Mouse (Mus musculus) MEL (cell line): Measurements from ENCODE around the gene Rpn2.

ENCODE experiments used
- CHD2 ChIP-seq: IDR thresholded peaks from 2 replicates; pipeline ENCODE4 v1.6.1; 2011; ENCODE audit warnings: low read length, improper control_type of control experiment
- CTCF ChIP-seq, 3 experiments: IDR thresholded peaks in 2 of 3; conservative IDR thresholded peaks in 1 of 3; 2 replicates each; pipeline ENCODE4 v1.5.1; 2011 to 2012; ENCODE audit warnings: low read length in 3 of 3, low read depth in 2 of 3, mild to moderate bottlenecking in 2 of 3, improper control_type of control experiment in 1 of 3, inconsistent platforms in 1 of 3, mixed read lengths in 1 of 3, moderate library complexity in 1 of 3; ENCODE audit not compliant: control insufficient read depth in 1 of 3, insufficient read depth in 1 of 3, poor library complexity in 1 of 3, severe bottlenecking in 1 of 3
- E2F4 ChIP-seq: IDR thresholded peaks from 2 replicates; pipeline ENCODE4 v1.6.1; 2011; ENCODE audit warnings: low read depth, low read length, improper control_type of control experiment, borderline replicate concordance
- EP300 ChIP-seq, 2 experiments: IDR thresholded peaks; 2 replicates each; pipeline ENCODE4 v1.6.1; 2011; ENCODE audit warnings: improper control_type of control experiment in 2 of 2, low read length in 2 of 2, low read depth in 1 of 2, mild to moderate bottlenecking in 1 of 2
- GABPA ChIP-seq: IDR thresholded peaks from 2 replicates; pipeline ENCODE4 v1.6.1; 2012; ENCODE audit warnings: low read depth, mild to moderate bottlenecking, inconsistent platforms, low read length, improper control_type of control experiment, moderate library complexity
- MAZ ChIP-seq: IDR thresholded peaks from 2 replicates; pipeline ENCODE4 v1.6.1; 2012; ENCODE audit warnings: low read depth, mild to moderate bottlenecking, inconsistent platforms, low read length, improper control_type of control experiment
- MYC ChIP-seq: IDR thresholded peaks from 2 replicates; pipeline ENCODE4 v1.6.1; 2011; ENCODE audit warnings: low read depth, mild to moderate bottlenecking, low read length, improper control_type of control experiment, moderate library complexity
- POLR2A ChIP-seq, 2 experiments: IDR thresholded peaks; 2 replicates each; pipeline ENCODE4 v1.6.1; 2011 to 2012; ENCODE audit warnings: low read length in 2 of 2, mild to moderate bottlenecking in 2 of 2, control low read depth in 1 of 2, improper control_type of control experiment in 1 of 2, low read depth in 1 of 2, moderate library complexity in 1 of 2; ENCODE audit not compliant: control insufficient read depth in 1 of 2, insufficient read depth in 1 of 2, poor library complexity in 1 of 2
- USF1 ChIP-seq: IDR thresholded peaks from 2 replicates; pipeline ENCODE4 v1.6.1; 2014; ENCODE audit warnings: low read depth, mild to moderate bottlenecking, inconsistent platforms, low read length, improper control_type of control experiment, moderate library complexity
- USF2 ChIP-seq, 2 experiments: IDR thresholded peaks; 2 replicates each; pipeline ENCODE4 v1.6.1; 2011 to 2012; ENCODE audit warnings: improper control_type of control experiment in 2 of 2, low read length in 2 of 2, borderline replicate concordance in 1 of 2, inconsistent platforms in 1 of 2, low read depth in 1 of 2, mild to moderate bottlenecking in 1 of 2; ENCODE audit not compliant: insufficient read depth in 1 of 2
- ZC3H11A ChIP-seq: IDR thresholded peaks from 2 replicates; pipeline ENCODE4 v1.6.1; 2012; ENCODE audit warnings: low read depth, mild to moderate bottlenecking, inconsistent platforms, low read length, improper control_type of control experiment

DNA sequence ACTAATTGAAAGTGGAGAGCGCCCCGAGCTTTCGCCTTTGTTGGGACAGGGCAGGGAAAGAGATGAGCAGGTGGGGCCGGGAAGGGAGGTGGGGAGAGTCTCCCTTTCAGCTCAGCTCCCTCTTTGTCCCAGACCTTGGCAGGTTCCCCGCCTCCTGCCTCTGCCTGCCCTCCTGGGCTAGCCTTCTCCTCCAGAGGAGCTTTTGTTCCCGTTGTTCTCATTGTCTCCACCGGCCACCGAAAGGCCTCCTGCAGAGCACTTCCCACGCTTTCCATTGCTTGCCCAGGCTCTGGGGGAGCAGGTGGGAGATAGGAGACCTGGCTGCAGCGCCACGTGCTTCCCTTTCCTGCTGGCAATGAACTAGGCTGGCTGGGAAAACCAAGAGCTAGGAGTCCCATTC, 49.8 kb downstream of the Rpn2 start:
- no peak for TF ChIP-seq CTCF (IDR thresholded peaks at IDR 0.05 in 2 of 3, conservative IDR thresholded peaks at IDR 0.05 in 1 of 3; ENCODE audit: control insufficient read depth in 1 of 3, insufficient read depth in 1 of 3, low read depth in 2 of 3, low read length in 3 of 3, poor library complexity in 1 of 3, severe bottlenecking in 1 of 3)
- no peak for TF ChIP-seq MAZ
- TF ChIP-seq POLR2A (IDR thresholded peaks at IDR 0.05; ENCODE audit: control insufficient read depth in 1 of 2, insufficient read depth in 1 of 2, low read depth in 1 of 2, low read length in 2 of 2, poor library complexity in 1 of 2): no peak
- TF ChIP-seq USF2 (IDR thresholded peaks at IDR 0.05; ENCODE audit: borderline replicate concordance in 1 of 2, insufficient read depth in 1 of 2, low read depth in 1 of 2, low read length in 2 of 2): no peak
- no peak for TF ChIP-seq E2F4
- TF ChIP-seq ZC3H11A: no peak
- TF ChIP-seq EP300 (IDR thresholded peaks at IDR 0.05; ENCODE audit: low read depth in 1 of 2, low read length in 2 of 2): no peak
- peak; percentile 57; the same call in 1 of the 2 replicates for TF ChIP-seq USF1
- no peak for TF ChIP-seq GABPA
- no peak for TF ChIP-seq MYC
- TF ChIP-seq CHD2: no peak
